Comparison of ENCODE assay signal across 18 mouse cellular contexts in the genomic region with DNA sequence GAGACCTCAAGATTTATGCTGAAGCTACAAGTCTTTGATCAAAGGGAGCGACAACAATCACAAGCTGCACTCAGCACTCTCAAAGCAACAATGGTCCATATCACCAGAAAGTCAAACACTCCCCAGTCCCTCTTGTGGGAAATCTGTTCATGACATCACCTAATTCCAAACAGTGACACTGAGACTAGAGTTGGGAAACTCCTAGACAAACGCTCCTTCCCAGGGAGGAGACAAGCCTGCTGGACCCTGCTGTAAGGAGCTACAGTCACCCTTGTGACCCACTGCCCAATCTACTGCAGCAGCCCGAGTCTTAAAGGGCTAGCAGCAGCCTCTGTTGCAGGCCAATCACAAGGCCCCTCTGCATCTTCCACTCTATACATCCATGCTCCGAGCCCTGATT. TPM values are rescaled to one million over a fixed set of nuclear protein-coding genes. Genes with fewer than 3 reads are reported as not detected.
DNase-seq lines count a peak whose midpoint lies in the region; ATAC-seq and TF ChIP-seq lines count a peak whose summit lies in the region.
"Had no signal": no experiment of that assay in that cellular context is flagged by ENCODE, and none has a peak within 500 bp of the region (broad histone marks: within the 10 kb centered on the region; RNA-seq: fewer than 3 reads in every experiment).

No protein-coding gene starts in this region.

- no peak for DNase-seq in liver, embryonic 13.5 days
- DNase-seq in liver, embryonic 11.5 days (ENCODE audit: low spot score), result no peak
- no peak for DNase-seq in embryonic facial prominence, embryonic 10.5 days (ENCODE audit: low spot score)
- peak; percentile 93 for DNase-seq in lung, postnatal 0 days (ENCODE audit: low spot score)
- DNase-seq in urinary bladder, adult 2 months (ENCODE audit: low spot score), result no peak
- no peak for DNase-seq in adrenal gland, postnatal 4 days (ENCODE audit: low spot score in 2 of 2)
- DNase-seq: cerebellum, adult 11 months; cerebellum, postnatal 25 days; thymus, adult 18-20 months had no signal

- TF ChIP-seq CTCF in lung, postnatal 0 days (IDR thresholded peaks at IDR 0.05), result peak; percentile 51

- ATAC-seq in liver, embryonic 13.5 days (ENCODE audit: low read depth), result no peak
- no peak for ATAC-seq in liver, embryonic 11.5 days (replicated peaks; ENCODE audit: low FRiP score)
- peak; percentile 81 for ATAC-seq in lung, postnatal 0 days
- no peak; the same call in 1 of the 2 replicates for ATAC-seq in stomach, embryonic 16.5 days (ENCODE audit: insufficient read depth, low FRiP score)
- ATAC-seq: forebrain, embryonic 15.5 days had no signal

- H3K27me3 ChIP-seq in liver, embryonic 13.5 days, result no peaks in the 10 kb centered on the region
- H3K27me3 ChIP-seq in liver, embryonic 11.5 days (replicated peaks; ENCODE audit: control insufficient read depth, insufficient read depth, low read length), result no peaks in the 10 kb centered on the region
- H3K27me3 ChIP-seq in embryonic facial prominence, embryonic 10.5 days (replicated peaks; ENCODE audit: low read depth, poor library complexity, severe bottlenecking), result no peaks in the 10 kb centered on the region
- H3K27me3 ChIP-seq in lung, postnatal 0 days (replicated peaks; ENCODE audit: insufficient read depth, low read length), result no peaks in the 10 kb centered on the region
- H3K27me3 ChIP-seq in stomach, embryonic 16.5 days (ENCODE audit: control insufficient read depth, insufficient read depth, low read length), result no peaks in the 10 kb centered on the region
- H3K27me3 ChIP-seq: forebrain, embryonic 15.5 days; heart, embryonic 15.5 days; kidney, embryonic 15.5 days had no signal

- no peak overlapping the region for H3K4me3 ChIP-seq in liver, embryonic 13.5 days (replicated peaks)
- H3K4me3 ChIP-seq in liver, embryonic 11.5 days (ENCODE audit: low read depth, low read length), result no peak overlapping the region
- H3K4me3 ChIP-seq in embryonic facial prominence, embryonic 10.5 days, result no peak overlapping the region
- H3K4me3 ChIP-seq in lung, postnatal 0 days (ENCODE audit: low read depth, low read length), result no peak overlapping the region
- no peak overlapping the region for H3K4me3 ChIP-seq in stomach, embryonic 16.5 days (replicated peaks; ENCODE audit: low read length)
- H3K4me3 ChIP-seq: forebrain, embryonic 15.5 days; heart, embryonic 15.5 days; kidney, embryonic 15.5 days had no signal

- peaks cover 4% of the 10 kb centered on the region for H3K4me1 ChIP-seq in liver, embryonic 13.5 days (replicated peaks)
- H3K4me1 ChIP-seq in liver, embryonic 11.5 days (replicated peaks; ENCODE audit: control insufficient read depth, insufficient read depth, low read length), result peaks cover 3% of the 10 kb centered on the region; the same call in 1 of the 2 replicates
- peaks cover 28% of the 10 kb centered on the region for H3K4me1 ChIP-seq in embryonic facial prominence, embryonic 10.5 days
- H3K4me1 ChIP-seq in lung, postnatal 0 days (ENCODE audit: insufficient read depth, low read depth, low read length), result 0 out of 2 replicates have a peak, but pooled peaks cover 3% of the 10 kb centered on the region
- H3K4me1 ChIP-seq in stomach, embryonic 16.5 days (ENCODE audit: control insufficient read depth, insufficient read depth, low read length), result no peaks in the 10 kb centered on the region
- H3K4me1 ChIP-seq: forebrain, embryonic 15.5 days; heart, embryonic 15.5 days had no signal

- H3K9ac ChIP-seq in liver, embryonic 13.5 days, result no peak overlapping the region
- H3K9ac ChIP-seq in liver, embryonic 11.5 days (ENCODE audit: low read depth, low read length), result no peak overlapping the region
- H3K9ac ChIP-seq in lung, postnatal 0 days (replicated peaks; ENCODE audit: low read depth), result no peak overlapping the region
- no peak overlapping the region for H3K9ac ChIP-seq in stomach, embryonic 16.5 days (ENCODE audit: low read length)
- H3K9ac ChIP-seq: forebrain, embryonic 15.5 days; heart, embryonic 15.5 days; kidney, embryonic 15.5 days had no signal

- WGBS in liver, embryonic 13.5 days (ENCODE audit: insufficient replicate concordance), result 59% methylated on average over 4 of the region's 4 CpGs
- 67% methylated on average over 4 of the region's 4 CpGs for WGBS in liver, embryonic 11.5 days
- 64% methylated on average over 4 of the region's 4 CpGs for WGBS in embryonic facial prominence, embryonic 10.5 days
- 37% methylated on average over 4 of the region's 4 CpGs for WGBS in lung, postnatal 0 days
- 47% methylated on average over 4 of the region's 4 CpGs for WGBS in stomach, embryonic 16.5 days

- peaks cover 17% of the 10 kb centered on the region for H3K36me3 ChIP-seq in liver, embryonic 13.5 days
- H3K36me3 ChIP-seq in liver, embryonic 11.5 days (ENCODE audit: control insufficient read depth, insufficient read depth, low read length), result peaks cover 13% of the 10 kb centered on the region; the same call in 1 of the 2 replicates
- peaks cover 67% of the 10 kb centered on the region for H3K36me3 ChIP-seq in embryonic facial prominence, embryonic 10.5 days (replicated peaks)
- peaks cover 23% of the 10 kb centered on the region for H3K36me3 ChIP-seq in lung, postnatal 0 days (ENCODE audit: insufficient read depth, low read length)
- H3K36me3 ChIP-seq in stomach, embryonic 16.5 days (ENCODE audit: control insufficient read depth, insufficient read depth, low read length), result peaks cover 10% of the 10 kb centered on the region

- TF ChIP-seq EP300 in lung, postnatal 0 days (IDR thresholded peaks at IDR 0.05), result no peak

- H3K27ac ChIP-seq in liver, embryonic 13.5 days, result peak overlapping the region; percentile 53
- H3K27ac ChIP-seq in liver, embryonic 11.5 days (ENCODE audit: low read depth, low read length), result no peak overlapping the region
- 0 out of 2 replicates have a peak overlapping the region, but pooled peaks have one; percentile 5 for H3K27ac ChIP-seq in embryonic facial prominence, embryonic 10.5 days (replicated peaks)
- H3K27ac ChIP-seq in lung, postnatal 0 days (ENCODE audit: low read length), result peak overlapping the region; percentile 85
- peak overlapping the region; percentile 75; the same call in 1 of the 2 replicates for H3K27ac ChIP-seq in stomach, embryonic 16.5 days (ENCODE audit: low read length)
- H3K27ac ChIP-seq: forebrain, embryonic 15.5 days; heart, embryonic 15.5 days; kidney, embryonic 15.5 days had no signal

- H3K9me3 ChIP-seq in liver, embryonic 13.5 days (replicated peaks), result no peaks in the 10 kb centered on the region
- H3K9me3 ChIP-seq in liver, embryonic 11.5 days (ENCODE audit: control insufficient read depth, low read length), result no peaks in the 10 kb centered on the region
- no peaks in the 10 kb centered on the region for H3K9me3 ChIP-seq in embryonic facial prominence, embryonic 10.5 days
- H3K9me3 ChIP-seq in lung, postnatal 0 days (ENCODE audit: low read length), result no peaks in the 10 kb centered on the region
- H3K9me3 ChIP-seq in stomach, embryonic 16.5 days (replicated peaks; ENCODE audit: control insufficient read depth, low read length), result no peaks in the 10 kb centered on the region
- H3K9me3 ChIP-seq: forebrain, embryonic 15.5 days; heart, embryonic 15.5 days; kidney, embryonic 15.5 days had no signal

- H3K4me2 ChIP-seq in liver, embryonic 13.5 days, result no peak overlapping the region
- H3K4me2 ChIP-seq in liver, embryonic 11.5 days, result no peak overlapping the region
- no peak overlapping the region for H3K4me2 ChIP-seq in lung, postnatal 0 days (replicated peaks; ENCODE audit: low read depth, low read length)
- H3K4me2 ChIP-seq in stomach, embryonic 16.5 days (ENCODE audit: low read depth, low read length), result no peak overlapping the region
- H3K4me2 ChIP-seq: forebrain, embryonic 15.5 days; heart, embryonic 15.5 days; kidney, embryonic 15.5 days had no signal

RNA-seq across cellular contexts. Expression of a gene that starts 13.0 kb away (rescaled TPM):
- 74.7 and 80.2 TPM in 2 replicates for polyA plus RNA-seq in liver, embryonic 13.5 days (2015; fragmentation: Nextera tagmentation; extraction: Ambion mirVana)
- 49.9 and 57.3 TPM in 2 replicates for polyA plus RNA-seq in liver, embryonic 11.5 days (2014; fragmentation: Nextera tagmentation; extraction: Ambion mirVana)
- polyA plus RNA-seq in embryonic facial prominence, embryonic 10.5 days (2016; fragmentation: Nextera tagmentation; extraction: Ambion mirVana), result 153 and 164 TPM in 2 replicates
- 113 and 119 TPM in 2 replicates for polyA plus RNA-seq in lung, postnatal 0 days (2015; fragmentation: Nextera tagmentation; extraction: Ambion mirVana)
- 206 and 241 TPM in 2 replicates for polyA plus RNA-seq in stomach, embryonic 16.5 days (2015; fragmentation: Nextera tagmentation; extraction: Ambion mirVana)
- 114 and 117 TPM in 2 replicates for polyA plus RNA-seq in urinary bladder, adult 2 months (2012; rRNA removed)
- total RNA-seq in adrenal gland, postnatal 4 days (2021), result 100 to 1,000 TPM; 191 to 193 TPM

RNA-seq across cellular contexts. Expression of a gene that starts 42.1 kb away (rescaled TPM):
- 20.7 and 24.8 TPM in 2 replicates for polyA plus RNA-seq in liver, embryonic 13.5 days (2015; fragmentation: Nextera tagmentation; extraction: Ambion mirVana)
- polyA plus RNA-seq in liver, embryonic 11.5 days (2014; fragmentation: Nextera tagmentation; extraction: Ambion mirVana), result 37.0 and 37.1 TPM in 2 replicates
- 60.3 and 62.7 TPM in 2 replicates for polyA plus RNA-seq in embryonic facial prominence, embryonic 10.5 days (2016; fragmentation: Nextera tagmentation; extraction: Ambion mirVana)
- polyA plus RNA-seq in lung, postnatal 0 days (2015; fragmentation: Nextera tagmentation; extraction: Ambion mirVana), result 4.9 and 5.3 TPM in 2 replicates
- 22.3 and 24.5 TPM in 2 replicates for polyA plus RNA-seq in stomach, embryonic 16.5 days (2015; fragmentation: Nextera tagmentation; extraction: Ambion mirVana)
- polyA plus RNA-seq in urinary bladder, adult 2 months (2012; rRNA removed), result 3.8 and 5.4 TPM in 2 replicates
- 10 to 100 TPM; 17.1 to 19.3 TPM for total RNA-seq in adrenal gland, postnatal 4 days (2021)

RNA-seq across cellular contexts. Expression of a gene that starts 53.0 kb away (rescaled TPM):
- not detected in 2 replicates for polyA plus RNA-seq in liver, embryonic 13.5 days (2015; fragmentation: Nextera tagmentation; extraction: Ambion mirVana)
- polyA plus RNA-seq in liver, embryonic 11.5 days (2014; fragmentation: Nextera tagmentation; extraction: Ambion mirVana), result 0.26 and 0.38 TPM in 2 replicates
- polyA plus RNA-seq in embryonic facial prominence, embryonic 10.5 days (2016; fragmentation: Nextera tagmentation; extraction: Ambion mirVana), result 0.54 TPM in 1 of 2 replicates, not detected in the other
- 0.18 and 0.21 TPM in 2 replicates for polyA plus RNA-seq in lung, postnatal 0 days (2015; fragmentation: Nextera tagmentation; extraction: Ambion mirVana)
- polyA plus RNA-seq in stomach, embryonic 16.5 days (2015; fragmentation: Nextera tagmentation; extraction: Ambion mirVana), result not detected in 2 replicates
- not detected in 2 replicates for polyA plus RNA-seq in urinary bladder, adult 2 months (2012; rRNA removed)
- total RNA-seq in adrenal gland, postnatal 4 days (2021), result 1 to 10 TPM; 2.4 to 3.1 TPM
- total RNA-seq: heart, adult 18-20 months; hematopoietic stem cell, adult 5-6 weeks; liver, adult 2 months; megakaryocyte-erythroid progenitor cell, adult 5-6 weeks had no signal
- polyA plus RNA-seq: intestine, embryonic 14.5 days; liver, adult 2 months had no signal
